Mouse (Mus musculus): ENCODE data around the gene Phpt1. TPM values are rescaled to one million over a fixed set of nuclear protein-coding genes. Genes with fewer than 3 reads are reported as not detected.
A peak's percentile ranks its signal among the peaks of the same experiment; 100 is the strongest.

The Phpt1 gene
- polyA plus RNA-seq, 1 experiment = 102 TPM

DNA sequence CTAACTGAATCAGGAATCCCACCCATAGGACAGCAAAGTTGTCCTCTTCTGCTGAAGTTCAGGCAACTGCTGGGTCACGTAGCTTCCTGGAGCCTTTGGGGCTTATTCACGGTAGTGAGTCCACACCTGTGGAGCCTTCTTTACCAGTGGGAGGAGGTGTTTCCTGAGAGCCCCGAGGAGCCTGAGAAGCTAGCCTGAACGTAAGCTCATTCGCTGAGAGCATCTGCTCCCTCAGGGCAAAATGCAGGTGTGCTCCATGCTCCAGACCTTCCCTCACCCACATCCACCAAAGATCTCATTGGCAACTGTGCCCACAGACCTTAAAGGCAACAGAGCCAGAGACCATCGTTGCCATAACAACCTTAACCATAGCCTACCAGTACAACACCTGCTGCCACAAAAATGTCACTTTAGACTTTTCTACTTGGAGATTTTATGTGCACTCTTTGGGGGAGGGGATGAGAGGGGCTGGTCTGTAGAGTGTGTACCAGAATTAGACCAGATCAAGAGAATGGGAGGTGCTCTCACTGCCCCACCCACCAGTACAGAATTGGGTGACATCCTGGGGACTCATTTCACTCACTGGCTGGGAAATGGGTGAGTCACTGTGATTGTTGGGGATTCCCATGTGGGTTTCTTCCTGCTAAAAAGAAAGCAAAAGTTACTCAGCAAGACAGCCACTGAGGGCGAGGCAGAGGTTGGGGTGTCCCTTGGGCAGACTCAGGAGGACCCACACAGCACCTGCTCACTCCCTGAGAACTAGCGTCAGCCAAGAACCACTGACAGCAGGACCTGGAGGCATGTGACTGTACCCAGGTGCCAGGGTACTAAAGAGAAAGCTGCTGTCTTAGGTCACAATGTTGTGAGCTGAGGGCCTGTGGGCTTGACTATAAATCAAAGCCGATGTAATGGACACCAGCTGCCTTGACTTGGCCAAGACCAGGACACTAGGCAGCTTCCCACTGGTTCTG lies 25.7 kb downstream of the Phpt1 start:
- H3K27me3 ChIP-seq (ENCODE audit: control insufficient read depth, insufficient read depth, low read length) = no peaks in the 10 kb centered on the region
- H3K4me1 ChIP-seq (ENCODE audit: control insufficient read depth, insufficient read depth, low read length) = peaks cover 11% of the 10 kb centered on the region
- TF ChIP-seq CTCF (IDR thresholded peaks at IDR 0.05; ENCODE audit: control insufficient read depth, insufficient read depth, insufficient replicate concordance, low read depth, low read length) (no peak), POLR2A (IDR thresholded peaks at IDR 0.05; ENCODE audit: control insufficient read depth, low read depth, low read length) (no peak)
- no peaks in the 10 kb centered on the region for H3K36me3 ChIP-seq (ENCODE audit: control insufficient read depth, insufficient read depth, low read length)
- H3K4me3 ChIP-seq (ENCODE audit: control insufficient read depth, low read depth, low read length) = no peak overlapping the region
- no peak overlapping the region for H3K27ac ChIP-seq (ENCODE audit: control insufficient read depth, insufficient read depth, low read depth, low read length)

DNA sequence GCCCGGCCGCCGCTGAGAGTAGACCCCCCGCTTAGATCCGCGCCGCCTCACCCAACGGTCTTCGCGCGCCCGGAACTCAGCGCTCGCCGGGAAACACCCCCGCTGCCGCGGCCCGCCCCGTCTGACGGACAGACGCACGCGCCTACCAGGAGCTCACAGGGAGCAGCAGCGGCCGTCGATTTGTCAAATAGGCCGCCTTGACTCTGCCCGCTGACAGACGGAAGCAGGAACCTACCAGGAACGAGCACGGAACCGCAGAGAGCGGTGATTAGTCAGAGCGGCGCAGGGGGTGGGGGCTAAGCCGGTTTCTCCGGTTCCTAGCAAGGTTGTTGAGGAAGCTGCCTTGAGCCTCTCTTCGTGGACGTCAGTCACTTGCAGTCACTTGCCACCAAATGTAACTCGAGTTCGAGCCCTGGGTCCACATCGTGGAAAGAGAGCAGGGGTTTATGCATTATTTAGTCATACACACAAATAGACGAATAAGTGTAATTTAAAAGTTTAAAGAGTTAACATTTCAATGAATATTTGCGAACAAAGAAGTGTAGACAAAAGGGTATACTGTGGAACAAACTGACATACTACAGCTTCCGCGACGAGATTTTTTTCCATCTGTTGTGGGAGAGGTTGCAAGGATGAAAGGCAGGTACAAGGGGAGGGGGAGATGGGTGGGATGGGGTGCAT lies 28.1 kb downstream of the Phpt1 start, which contains the start of gene Traf2:
Traf2 (minus strand) TSS at position 130 of the 681 bp plus-strand sequence.
- Histone ChIP-seq H3K27ac (ENCODE audit: control insufficient read depth, insufficient read depth, low read depth, low read length) (peak within 1 kb of the TSS; percentile 99), H3K4me3 (ENCODE audit: control insufficient read depth, low read depth, low read length) (peak within 1 kb of the TSS; percentile 98), H3K4me1 (ENCODE audit: control insufficient read depth, insufficient read depth, low read length) (peaks cover 11% of the 10 kb centered on the region), H3K36me3 (ENCODE audit: control insufficient read depth, insufficient read depth, low read length) (no peaks in the 10 kb centered on the region), H3K27me3 (ENCODE audit: control insufficient read depth, insufficient read depth, low read length) (no peaks in the 10 kb centered on the region)
- TF ChIP-seq POLR2A (IDR thresholded peaks at IDR 0.05; ENCODE audit: control insufficient read depth, low read depth, low read length) = no peak
- TF ChIP-seq CTCF (IDR thresholded peaks at IDR 0.05; ENCODE audit: control insufficient read depth, insufficient read depth, insufficient replicate concordance, low read depth, low read length) = no peak

DNA sequence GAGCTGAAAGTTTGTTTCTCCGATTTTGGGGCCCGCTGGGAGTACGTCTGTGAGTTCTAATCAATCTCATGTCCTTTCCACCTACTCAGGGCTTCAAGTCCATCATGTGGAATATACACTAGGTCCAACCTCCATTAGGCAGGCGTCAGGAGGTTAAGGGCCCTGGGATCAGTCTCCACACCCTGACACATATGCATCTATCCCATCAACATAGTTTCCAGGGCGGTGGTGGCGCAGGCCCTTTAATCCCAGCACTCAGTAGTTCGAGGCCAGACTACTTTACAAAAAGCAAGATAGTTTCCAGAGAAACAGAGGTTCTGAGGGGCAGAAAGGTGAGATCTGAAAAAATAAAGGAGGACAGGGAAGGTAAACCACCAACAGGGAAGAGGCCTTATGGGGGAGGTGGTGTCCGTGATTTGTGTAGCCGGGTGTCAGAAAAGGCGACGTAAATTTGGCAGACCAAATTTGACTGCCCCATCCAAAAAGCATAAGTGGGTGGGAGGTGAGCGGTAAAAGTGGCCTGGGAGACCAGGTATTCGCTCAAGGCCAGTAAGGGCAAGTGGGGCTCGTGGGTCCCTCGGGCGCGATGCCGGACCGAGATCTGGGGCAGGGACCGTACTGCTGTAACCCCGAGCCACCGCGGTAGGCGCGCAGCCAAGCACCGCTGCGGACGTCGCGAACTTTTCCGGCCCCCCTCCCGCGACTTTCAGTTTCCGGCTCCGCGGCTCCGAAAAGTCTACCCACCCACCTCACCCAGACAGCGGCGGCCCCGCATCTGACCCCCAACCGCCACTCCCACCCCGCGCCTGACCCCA lies 28.8 kb downstream of the Phpt1 start:
- Histone ChIP-seq H3K4me1 (ENCODE audit: control insufficient read depth, insufficient read depth, low read length) (peaks cover 11% of the 10 kb centered on the region), H3K27ac (ENCODE audit: control insufficient read depth, insufficient read depth, low read depth, low read length) (peak overlapping the region; percentile 99)

GRCm38 (mm10) chr2:25541644-25542367 lies 33.2 kb downstream of the Phpt1 start:
- Histone ChIP-seq H3K4me1 (ENCODE audit: control insufficient read depth, insufficient read depth, low read length) (peaks cover 4% of the 10 kb centered on the region), H3K36me3 (ENCODE audit: control insufficient read depth, insufficient read depth, low read length) (peaks cover 1% of the 10 kb centered on the region; the same call in 1 of the 2 replicates), H3K4me3 (ENCODE audit: control insufficient read depth, low read depth, low read length) (no peak overlapping the region), H3K27ac (ENCODE audit: control insufficient read depth, insufficient read depth, low read depth, low read length) (no peak overlapping the region), H3K27me3 (ENCODE audit: control insufficient read depth, insufficient read depth, low read length) (no peaks in the 10 kb centered on the region)
- TF ChIP-seq CTCF (IDR thresholded peaks at IDR 0.05; ENCODE audit: control insufficient read depth, insufficient read depth, insufficient replicate concordance, low read depth, low read length) = no peak
- no peak for TF ChIP-seq POLR2A (IDR thresholded peaks at IDR 0.05; ENCODE audit: control insufficient read depth, low read depth, low read length)

More for the DNA sequence above, 28.8 kb downstream of the Phpt1 start:
- no peaks in the 10 kb centered on the region for H3K36me3 ChIP-seq (ENCODE audit: control insufficient read depth, insufficient read depth, low read length)
- peak overlapping the region; percentile 98 for H3K4me3 ChIP-seq (ENCODE audit: control insufficient read depth, low read depth, low read length)
- no peaks in the 10 kb centered on the region for H3K27me3 ChIP-seq (ENCODE audit: control insufficient read depth, insufficient read depth, low read length)
- peak; percentile 72 for TF ChIP-seq POLR2A (IDR thresholded peaks at IDR 0.05; ENCODE audit: control insufficient read depth, low read depth, low read length)
- TF ChIP-seq CTCF (IDR thresholded peaks at IDR 0.05; ENCODE audit: control insufficient read depth, insufficient read depth, insufficient replicate concordance, low read depth, low read length) = no peak

DNA sequence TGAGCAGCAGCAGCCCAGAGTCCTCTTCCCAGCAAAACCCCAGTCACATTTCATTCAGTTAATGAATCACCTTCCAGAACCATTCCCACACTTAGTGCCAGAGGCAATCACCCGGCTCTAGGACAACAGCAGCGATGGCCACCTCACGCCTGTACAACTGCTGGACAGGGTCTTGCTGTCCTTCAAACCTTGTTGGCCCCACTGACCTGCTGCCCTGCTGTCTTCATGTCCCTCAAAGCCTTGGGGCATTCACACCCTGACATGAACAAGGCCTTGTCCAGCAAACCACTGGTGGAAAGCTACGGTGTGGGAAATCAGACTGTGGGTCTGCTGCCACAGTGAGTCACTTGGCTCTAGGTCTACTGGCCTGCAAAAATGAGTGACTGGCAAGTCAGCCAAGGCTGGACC lies 34.5 kb downstream of the Phpt1 start:
- Histone ChIP-seq H3K4me1 (ENCODE audit: control insufficient read depth, insufficient read depth, low read length) (peaks cover 4% of the 10 kb centered on the region), H3K36me3 (ENCODE audit: control insufficient read depth, insufficient read depth, low read length) (peaks cover 1% of the 10 kb centered on the region; the same call in 1 of the 2 replicates), H3K4me3 (ENCODE audit: control insufficient read depth, low read depth, low read length) (no peak overlapping the region), H3K27me3 (ENCODE audit: control insufficient read depth, insufficient read depth, low read length) (no peaks in the 10 kb centered on the region), H3K27ac (ENCODE audit: control insufficient read depth, insufficient read depth, low read depth, low read length) (no peak overlapping the region)
- TF ChIP-seq POLR2A (IDR thresholded peaks at IDR 0.05; ENCODE audit: control insufficient read depth, low read depth, low read length) (no peak), CTCF (IDR thresholded peaks at IDR 0.05; ENCODE audit: control insufficient read depth, insufficient read depth, insufficient replicate concordance, low read depth, low read length) (no peak)

- Histone ChIP-seq H3K27ac (ENCODE audit: control insufficient read depth, insufficient read depth, low read depth, low read length) (no peak overlapping the region), H3K4me3 (ENCODE audit: control insufficient read depth, low read depth, low read length) (no peak overlapping the region), H3K36me3 (ENCODE audit: control insufficient read depth, insufficient read depth, low read length) (peaks cover 4% of the 10 kb centered on the region; the same call in 1 of the 2 replicates), H3K4me1 (ENCODE audit: control insufficient read depth, insufficient read depth, low read length) (no peaks in the 10 kb centered on the region), H3K27me3 (ENCODE audit: control insufficient read depth, insufficient read depth, low read length) (no peaks in the 10 kb centered on the region)
- TF ChIP-seq POLR2A (IDR thresholded peaks at IDR 0.05; ENCODE audit: control insufficient read depth, low read depth, low read length) = no peak
- TF ChIP-seq CTCF (IDR thresholded peaks at IDR 0.05; ENCODE audit: control insufficient read depth, insufficient read depth, insufficient replicate concordance, low read depth, low read length) = no peak
Observed at GRCm38 (mm10) chr2:25536531-25536930, 38.5 kb downstream of the Phpt1 start.
